Mouse (Mus musculus) megakaryocyte progenitor cell, adult 5-6 weeks (primary cell): ENCODE results near the gene B3galt2. TPM values are rescaled to one million over a fixed set of nuclear protein-coding genes. Genes with fewer than 3 reads are reported as not detected.
"Not testable (repeated sequence)": the region's sequence is repeated elsewhere in the genome, so short reads cannot be mapped to it uniquely, and the experiment has no call there.

Experiments used
- ATAC-seq: replicated peaks from 2 replicates; pipeline ENCODE4 v1.8.0; 2016; ENCODE audit warnings: mild to moderate bottlenecking, moderate TSS enrichment, inconsistent platforms; ENCODE audit not compliant: poor library complexity
- total RNA-seq, 2 experiments: library from RNA; stranded (forward) in 1 of 2; stranded (reverse) in 1 of 2; fragments of 157-497, 149-512 nt in 1 of 2; fragments of 200-1000 nt in 1 of 2; gene quantifications; 2 replicates each; pipeline versions ENCODE4 v1.2.3 to v1.2.4; 2015 to 2017

Gene B3galt2
- not detected in 2 replicates for total RNA-seq (2015)
- total RNA-seq (2017): under 0.01 TPM in 1 of 2 replicates, not detected in the other

GRCm38 (mm10) chr1:143640650-143641407, at the start of gene B3galt2:
Gene B3galt2, plus strand, starts transcription at chr1:143640664.
- ATAC-seq: peak; percentile 86

GRCm38 (mm10) chr1:143596864-143597263, 43.6 kb upstream of the B3galt2 start:
- no peak for ATAC-seq

- no peak for ATAC-seq
Observed at GRCm38 (mm10) chr1:143608911-143609310, 31.6 kb upstream of the B3galt2 start.

GRCm38 (mm10) chr1:143612901-143613300, 27.6 kb upstream of the B3galt2 start:
- ATAC-seq: no peak

- ATAC-seq: no peak
Observed at GRCm38 (mm10) chr1:143619760-143620159, 20.7 kb upstream of the B3galt2 start.

GRCm38 (mm10) chr1:143621930-143622329, 18.5 kb upstream of the B3galt2 start:
- peak; percentile 43 for ATAC-seq

- ATAC-seq: peak; percentile 72
Observed at GRCm38 (mm10) chr1:143622634-143623033, 17.8 kb upstream of the B3galt2 start.

GRCm38 (mm10) chr1:143631337-143631736, 9.1 kb upstream of the B3galt2 start:
- ATAC-seq: no peak

- no peak for ATAC-seq
Observed at GRCm38 (mm10) chr1:143632361-143632760, 8.1 kb upstream of the B3galt2 start.

GRCm38 (mm10) chr1:143632854-143633587, 7.4 kb upstream of the B3galt2 start:
- no peak for ATAC-seq

- peak; percentile 86 for ATAC-seq
Observed at GRCm38 (mm10) chr1:143644221-143644620, 3.8 kb downstream of the B3galt2 start.

GRCm38 (mm10) chr1:143645386-143645785, 4.9 kb downstream of the B3galt2 start:
- no peak for ATAC-seq

GRCm38 (mm10) chr1:143646219-143646618, 5.8 kb downstream of the B3galt2 start:
- ATAC-seq: no peak

- ATAC-seq: no peak
Observed at GRCm38 (mm10) chr1:143650317-143650716, 9.9 kb downstream of the B3galt2 start.

- ATAC-seq: peak; percentile 14; the same call in 1 of the 2 replicates
Observed at GRCm38 (mm10) chr1:143653646-143654045, 13.2 kb downstream of the B3galt2 start.

GRCm38 (mm10) chr1:143663197-143663596, 22.7 kb downstream of the B3galt2 start:
- ATAC-seq: no peak

- ATAC-seq: not testable (repeated sequence)
Observed at GRCm38 (mm10) chr1:143664786-143665185, 24.3 kb downstream of the B3galt2 start.

GRCm38 (mm10) chr1:143675734-143676361, 35.4 kb downstream of the B3galt2 start:
- ATAC-seq: 0 out of 2 replicates have a peak, but pooled peaks have one; percentile 26

GRCm38 (mm10) chr1:143681108-143681507, 40.6 kb downstream of the B3galt2 start:
- ATAC-seq: no peak

GRCm38 (mm10) chr1:143684849-143685248, 44.4 kb downstream of the B3galt2 start:
- ATAC-seq: no peak

- ATAC-seq: no peak
Observed at GRCm38 (mm10) chr1:143701736-143702135, 61.3 kb downstream of the B3galt2 start.
